Mouse (Mus musculus) heart, embryonic 15.5 days (tissue): ENCODE data around the gene Ina. TPM values are rescaled to one million over a fixed set of nuclear protein-coding genes. Genes with fewer than 3 reads are reported as not detected.
A peak's percentile ranks its signal among the peaks of the same experiment; 100 is the strongest.
"Not testable (repeated sequence)": the region's sequence is repeated elsewhere in the genome, so short reads cannot be mapped to it uniquely, and the experiment has no call there.

Experiments
- ATAC-seq: fragments of 200-750 bp; cut with Nextera tagmentation; replicated peaks from 2 replicates; pipeline ENCODE4 v1.8.0; 2017; ENCODE audit warnings: low read depth, moderate TSS enrichment; ENCODE audit not compliant: insufficient number of reproducible peaks, insufficient read depth, low FRiP score
- H3K27ac ChIP-seq: fragments of 300-500 bp; sonication (generic); 2 replicates; pipeline ENCODE4 v1.5.1; 2015; ENCODE audit warnings: mild to moderate bottlenecking, inconsistent platforms
- H3K27me3 ChIP-seq: fragments of 300-500 bp; sonication (generic); 2 replicates; pipeline ENCODE4 v1.6.1; 2015; ENCODE audit warnings: inconsistent platforms
- H3K36me3 ChIP-seq: fragments of 300-500 bp; sonication (generic); 2 replicates; pipeline ENCODE4 v1.6.1; 2015; ENCODE audit warnings: mild to moderate bottlenecking, inconsistent platforms
- H3K4me1 ChIP-seq: fragments of 300-500 bp; sonication (generic); replicated peaks from 2 replicates; pipeline ENCODE4 v1.6.1; 2015; ENCODE audit warnings: inconsistent platforms
- H3K4me2 ChIP-seq: fragments of 300-500 bp; sonication (generic); 2 replicates; pipeline ENCODE4 v1.6.1; 2015; ENCODE audit warnings: inconsistent platforms, mild to moderate bottlenecking, moderate library complexity
- H3K4me3 ChIP-seq: fragments of 300-500 bp; sonication (generic); 2 replicates; pipeline ENCODE4 v1.5.1; 2015; ENCODE audit warnings: mild to moderate bottlenecking, inconsistent platforms
- H3K9ac ChIP-seq: fragments of 300-500 bp; sonication (generic); 2 replicates; pipeline ENCODE4 v1.6.1; 2015; ENCODE audit warnings: mild to moderate bottlenecking, inconsistent platforms
- H3K9me3 ChIP-seq: fragments of 300-500 bp; sonication (generic); replicated peaks from 2 replicates; pipeline ENCODE4 v1.6.1; 2016; ENCODE audit warnings: inconsistent platforms
- WGBS: fragments of 180-500 bp; shearing (Covaris S2); methylation state at CpG from one replicate; pipeline ENCODE4 v1.1.7; 2015; ENCODE audit warnings: mixed read lengths; 5-methylcytosine and 5-hydroxymethylcytosine counted together
- polyA plus RNA-seq: library from polyadenylated mRNA; unstranded; fragments of >200 nt; fragmentation: Nextera tagmentation; extraction: Ambion mirVana; gene quantifications from 2 replicates; pipeline ENCODE4 v1.2.1, GENCODE M21; 2015

Ina gene
- polyA plus RNA-seq, 1 experiment from 2014 or later: 0.58 TPM

GRCm38 (mm10) chr19:46975565-46975964 lies 38.9 kb upstream of the Ina start:
- ATAC-seq: peak; percentile 61; the same call in 1 of the 2 replicates
- Histone ChIP-seq H3K36me3 (no peaks in the 10 kb centered on the region), H3K4me2 (no peak overlapping the region), H3K9ac (no peak overlapping the region), H3K4me3 (no peak overlapping the region), H3K4me1 (peaks cover 38% of the 10 kb centered on the region), H3K9me3 (no peaks in the 10 kb centered on the region), H3K27me3 (no peaks in the 10 kb centered on the region), H3K27ac (peak overlapping the region; percentile 74)
- WGBS: 34% methylated on average over 4 of the region's 4 CpGs

GRCm38 (mm10) chr19:46975997-46976396 lies 38.5 kb upstream of the Ina start:
- Histone ChIP-seq H3K9me3 (no peaks in the 10 kb centered on the region), H3K4me3 (no peak overlapping the region), H3K27ac (peak overlapping the region; percentile 74), H3K36me3 (no peaks in the 10 kb centered on the region), H3K27me3 (no peaks in the 10 kb centered on the region), H3K4me1 (peaks cover 36% of the 10 kb centered on the region), H3K9ac (no peak overlapping the region), H3K4me2 (no peak overlapping the region)
- ATAC-seq: no peak
- WGBS: 78% methylated on average over 8 of the region's 8 CpGs

- Histone ChIP-seq H3K9me3 (no peaks in the 10 kb centered on the region), H3K9ac (no peak overlapping the region), H3K4me1 (peaks cover 28% of the 10 kb centered on the region), H3K4me2 (no peak overlapping the region), H3K4me3 (no peak overlapping the region), H3K27me3 (no peaks in the 10 kb centered on the region), H3K27ac (no peak overlapping the region), H3K36me3 (no peaks in the 10 kb centered on the region)
- 54% methylated on average over 2 of the region's 2 CpGs for WGBS
- ATAC-seq: no peak
Observed at GRCm38 (mm10) chr19:46976743-46977142, 37.8 kb upstream of the Ina start.

GRCm38 (mm10) chr19:46977460-46977859 lies 37.0 kb upstream of the Ina start:
- no peaks in the 10 kb centered on the region for H3K36me3 ChIP-seq
- H3K4me1 ChIP-seq: peaks cover 26% of the 10 kb centered on the region
- H3K9ac ChIP-seq: no peak overlapping the region
- no peak for ATAC-seq
- no peak overlapping the region for H3K27ac ChIP-seq
- H3K4me2 ChIP-seq: no peak overlapping the region
- WGBS: 66% methylated on average over 6 of the region's 6 CpGs
- H3K9me3 ChIP-seq: no peaks in the 10 kb centered on the region
- H3K4me3 ChIP-seq: no peak overlapping the region
- H3K27me3 ChIP-seq: no peaks in the 10 kb centered on the region

GRCm38 (mm10) chr19:46978069-46978468 lies 36.4 kb upstream of the Ina start:
- not testable (repeated sequence) for H3K4me3 ChIP-seq, H3K36me3 ChIP-seq, H3K9ac ChIP-seq, ATAC-seq, H3K27ac ChIP-seq, H3K9me3 ChIP-seq, H3K4me2 ChIP-seq, H3K27me3 ChIP-seq
- 91% methylated on average over 3 of the region's 3 CpGs for WGBS
- H3K4me1 ChIP-seq: peaks cover 20% of the 10 kb centered on the region

- no peaks in the 10 kb centered on the region for H3K36me3 ChIP-seq
- peaks cover 28% of the 10 kb centered on the region for H3K4me1 ChIP-seq
- H3K9me3 ChIP-seq: no peaks in the 10 kb centered on the region
- H3K4me3 ChIP-seq: no peak overlapping the region
- no peaks in the 10 kb centered on the region for H3K27me3 ChIP-seq
- ATAC-seq: no peak
- no peak overlapping the region for H3K4me2 ChIP-seq
- H3K9ac ChIP-seq: no peak overlapping the region
- H3K27ac ChIP-seq: no peak overlapping the region
- WGBS: 66% methylated on average over 17 of the region's 17 CpGs
Observed at GRCm38 (mm10) chr19:46978920-46979780, 35.3 kb upstream of the Ina start.

GRCm38 (mm10) chr19:46979781-46980105 lies 34.8 kb upstream of the Ina start:
- no peaks in the 10 kb centered on the region for H3K27me3 ChIP-seq
- no peak overlapping the region for H3K9ac ChIP-seq
- ATAC-seq: no peak
- H3K36me3 ChIP-seq: no peaks in the 10 kb centered on the region
- H3K4me3 ChIP-seq: no peak overlapping the region
- 65% methylated on average over 3 of the region's 3 CpGs for WGBS
- H3K27ac ChIP-seq: no peak overlapping the region
- peaks cover 28% of the 10 kb centered on the region for H3K4me1 ChIP-seq
- H3K4me2 ChIP-seq: no peak overlapping the region
- H3K9me3 ChIP-seq: no peaks in the 10 kb centered on the region

GRCm38 (mm10) chr19:46981462-46981861 lies 33.0 kb upstream of the Ina start:
- H3K4me3 ChIP-seq: no peak overlapping the region
- H3K4me2 ChIP-seq: no peak overlapping the region
- peaks cover 20% of the 10 kb centered on the region for H3K4me1 ChIP-seq
- H3K27me3 ChIP-seq: no peaks in the 10 kb centered on the region
- ATAC-seq: no peak
- no peak overlapping the region for H3K9ac ChIP-seq
- no peak overlapping the region for H3K27ac ChIP-seq
- WGBS: 50% methylated on average over 6 of the region's 6 CpGs
- H3K36me3 ChIP-seq: no peaks in the 10 kb centered on the region
- H3K9me3 ChIP-seq: no peaks in the 10 kb centered on the region

- H3K36me3 ChIP-seq: no peaks in the 10 kb centered on the region
- no peak overlapping the region for H3K27ac ChIP-seq
- no peak overlapping the region for H3K4me3 ChIP-seq
- H3K4me1 ChIP-seq: peaks cover 27% of the 10 kb centered on the region
- WGBS: 64% methylated on average over 14 of the region's 14 CpGs
- no peak for ATAC-seq
- H3K9ac ChIP-seq: 0 out of 2 replicates have a peak overlapping the region, but pooled peaks have one; percentile 7
- no peak overlapping the region for H3K4me2 ChIP-seq
- H3K27me3 ChIP-seq: no peaks in the 10 kb centered on the region
- no peaks in the 10 kb centered on the region for H3K9me3 ChIP-seq
Observed at GRCm38 (mm10) chr19:46983352-46983965, 31.0 kb upstream of the Ina start.

- Histone ChIP-seq H3K27ac (no peak overlapping the region), H3K4me2 (no peak overlapping the region)
- 43% methylated on average over 11 of the region's 11 CpGs for WGBS
Observed at GRCm38 (mm10) chr19:46983966-46984380, 30.5 kb upstream of the Ina start.

GRCm38 (mm10) chr19:46984726-46985622 lies 29.5 kb upstream of the Ina start:
- H3K27me3 ChIP-seq: no peaks in the 10 kb centered on the region
- H3K36me3 ChIP-seq: no peaks in the 10 kb centered on the region
- H3K27ac ChIP-seq: no peak overlapping the region
- no peak for ATAC-seq
- no peaks in the 10 kb centered on the region for H3K9me3 ChIP-seq
- H3K4me1 ChIP-seq: peaks cover 16% of the 10 kb centered on the region
- H3K9ac ChIP-seq: no peak overlapping the region
- H3K4me2 ChIP-seq: no peak overlapping the region
- H3K4me3 ChIP-seq: no peak overlapping the region
- WGBS: 81% methylated on average over 13 of the region's 13 CpGs

More at GRCm38 (mm10) chr19:46983966-46984380, 30.5 kb upstream of the Ina start:
- H3K9ac ChIP-seq: peak overlapping the region; percentile 7; the same call in 1 of the 2 replicates
- H3K36me3 ChIP-seq: no peaks in the 10 kb centered on the region
- H3K27me3 ChIP-seq: no peaks in the 10 kb centered on the region
- no peaks in the 10 kb centered on the region for H3K9me3 ChIP-seq
- no peak overlapping the region for H3K4me3 ChIP-seq
- H3K4me1 ChIP-seq: peaks cover 24% of the 10 kb centered on the region
- no peak for ATAC-seq
